Mouse (Mus musculus): ENCODE measurements around the gene Cd300c. TPM values are rescaled to one million over a fixed set of nuclear protein-coding genes. Genes with fewer than 3 reads are reported as not detected.

The Cd300c gene
- polyA plus RNA-seq (2017; shearing (Covaris generic)): not detected

DNA sequence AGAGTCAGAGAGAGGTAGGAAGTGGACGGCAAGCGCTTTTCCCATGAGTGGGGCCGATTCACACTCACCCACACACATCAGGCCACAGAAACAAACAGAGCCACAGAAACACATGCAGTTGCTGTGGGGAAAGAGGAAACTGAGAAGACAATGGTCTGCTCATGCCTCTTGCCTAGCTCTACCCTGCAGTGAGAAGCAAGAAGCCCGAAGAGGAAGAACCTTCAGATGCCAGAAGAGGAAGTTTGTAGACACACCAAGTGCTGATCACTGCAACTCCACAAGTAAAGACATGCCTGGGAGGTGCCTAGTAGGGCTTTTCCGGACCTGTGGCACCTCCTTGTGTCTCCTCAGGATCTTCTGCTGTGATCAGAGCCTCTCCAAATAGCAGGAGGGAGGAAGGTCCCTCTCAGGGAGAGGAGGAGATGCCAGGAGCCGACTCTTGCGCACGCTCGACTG is at the start of gene Cd300c:
Gene Cd300c, minus strand, starts transcription at position 406 of the 456 bp plus-strand sequence.

DNA sequence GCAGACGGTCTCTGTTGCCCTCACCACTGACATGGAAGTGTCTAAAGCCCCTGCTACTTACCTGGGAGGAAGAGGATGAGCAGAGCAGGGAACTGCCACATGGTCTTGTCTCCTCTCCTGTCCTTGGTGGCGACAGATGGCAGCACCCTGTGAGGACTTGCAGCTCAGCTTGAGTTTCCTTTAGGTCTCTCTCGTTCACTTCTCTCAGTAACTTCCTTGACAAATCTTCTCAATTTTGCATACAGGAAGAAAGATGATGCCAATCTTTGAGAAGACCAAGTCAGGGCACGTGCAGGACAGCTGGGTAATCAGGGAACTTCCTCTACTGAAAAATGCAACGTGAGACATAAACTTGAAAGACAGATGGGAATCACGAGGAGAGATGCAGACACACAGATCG is 47.1 kb upstream of the Cd300c start, which contains the start of gene Cd300ld2:
Gene Cd300ld2, minus strand, starts transcription at position 101 of the 400 bp plus-strand sequence.

DNA sequence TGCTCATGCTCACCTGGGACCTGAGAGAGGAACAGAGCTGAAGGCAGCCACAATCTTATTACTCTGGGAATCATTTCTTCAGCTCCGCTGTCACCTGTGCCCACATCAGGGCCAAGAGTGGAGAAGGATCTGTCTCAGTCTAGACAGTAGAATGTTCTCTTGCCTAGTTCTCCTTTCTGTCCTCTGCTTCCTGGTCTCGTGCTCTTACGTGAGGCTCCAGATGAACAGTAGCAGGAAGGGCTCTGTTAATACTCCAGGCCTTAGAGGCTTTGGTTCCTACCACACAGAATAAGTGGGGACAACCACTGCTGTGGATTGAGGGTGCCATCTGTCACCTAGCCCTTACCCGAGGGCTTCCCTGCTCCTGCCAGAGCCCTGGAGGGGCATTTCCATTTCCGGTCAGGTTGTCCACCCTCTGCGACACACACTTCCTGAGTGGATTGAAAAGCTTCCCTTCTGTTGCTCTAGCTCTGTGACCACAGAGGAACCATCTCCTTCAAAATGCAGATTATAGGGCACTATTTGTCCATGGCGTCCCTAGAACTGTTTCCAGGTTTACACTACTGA is 32.6 kb upstream of the Cd300c start, which contains the start of gene Cd300c2:
Gene Cd300c2, minus strand, starts transcription at position 407 of the 567 bp plus-strand sequence.

DNA sequence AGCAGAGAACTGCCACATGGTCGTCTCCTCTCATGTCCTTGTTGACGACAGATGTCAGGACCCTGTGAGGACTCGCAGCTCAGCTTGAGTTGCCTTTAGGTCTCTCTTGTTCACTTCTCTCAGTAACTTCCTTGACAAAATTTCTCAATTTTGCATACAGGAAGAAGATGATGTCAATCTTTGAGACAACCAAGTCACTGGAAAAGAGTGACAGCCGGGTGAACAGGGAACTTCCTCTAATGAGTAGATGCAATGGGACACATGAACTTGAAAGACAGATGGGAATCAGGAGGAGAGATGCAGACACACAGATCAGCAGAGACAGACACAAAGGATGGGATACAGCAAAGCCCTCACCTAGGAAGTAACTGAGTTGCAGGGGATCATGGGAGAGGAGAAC is 20.8 kb upstream of the Cd300c start, which contains the start of gene Cd300ld:
Gene Cd300ld, minus strand, starts transcription at position 130 of the 400 bp plus-strand sequence.

DNA sequence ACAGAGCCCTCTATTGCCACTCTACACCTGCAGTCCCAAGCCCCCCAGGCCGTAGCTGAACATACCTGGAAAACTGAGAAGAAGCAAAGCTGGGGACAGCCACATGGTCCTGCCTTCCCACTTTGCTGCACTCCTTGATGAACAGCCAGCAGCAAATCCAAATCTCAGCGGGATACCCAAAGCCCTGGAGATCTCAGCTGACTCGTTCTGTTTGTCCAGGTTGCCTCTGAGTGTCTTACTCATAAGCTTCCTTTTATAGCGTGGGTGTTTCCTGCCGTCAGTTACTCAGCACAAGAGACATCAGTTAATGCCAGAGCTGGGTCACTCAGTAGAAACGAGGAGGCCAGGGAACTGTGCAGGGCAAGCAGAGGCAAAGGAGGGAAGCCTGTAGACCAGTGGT is 34.8 kb downstream of the Cd300c start, which contains the start of gene Cd300lb:
Gene Cd300lb, minus strand, starts transcription at position 243 of the 400 bp plus-strand sequence.

Other genes with a start within 250 kb of the Cd300c start
- not detected for gene Dnaic2, start 241.7 kb downstream of the Cd300c start, polyA plus RNA-seq (2017; shearing (Covaris generic))
- 0.25 TPM for gene Kif19a, start 203.8 kb downstream of the Cd300c start, polyA plus RNA-seq (2017; shearing (Covaris generic))
- gene Btbd17, start 173.2 kb downstream of the Cd300c start, polyA plus RNA-seq (2017; shearing (Covaris generic)): not detected
- gene Gpr142, start 170.2 kb downstream of the Cd300c start, polyA plus RNA-seq (2017; shearing (Covaris generic)): not detected
- 0.21 TPM for gene Gprc5c, start 118.0 kb downstream of the Cd300c start, polyA plus RNA-seq (2017; shearing (Covaris generic))
- 0.41 TPM for gene Cd300a, start 79.1 kb downstream of the Cd300c start, polyA plus RNA-seq (2017; shearing (Covaris generic))
- not detected for gene Cd300lb, start 34.8 kb downstream of the Cd300c start, polyA plus RNA-seq (2017; shearing (Covaris generic))
- not detected for gene Cd300ld, start 20.8 kb upstream of the Cd300c start, polyA plus RNA-seq (2017; shearing (Covaris generic))
- 0.30 TPM for gene Cd300c2, start 32.7 kb upstream of the Cd300c start, polyA plus RNA-seq (2017; shearing (Covaris generic))
- gene Cd300ld2, start 47.0 kb upstream of the Cd300c start, polyA plus RNA-seq (2017; shearing (Covaris generic)): not detected
- not detected for gene Cd300ld4, start 57.9 kb upstream of the Cd300c start, polyA plus RNA-seq (2017; shearing (Covaris generic))
- gene Cd300ld5, start 68.6 kb upstream of the Cd300c start, polyA plus RNA-seq (2017; shearing (Covaris generic)): not detected
- not detected for gene Cd300ld3, start 79.3 kb upstream of the Cd300c start, polyA plus RNA-seq (2017; shearing (Covaris generic))
- gene Cd300e, start 93.0 kb upstream of the Cd300c start, polyA plus RNA-seq (2017; shearing (Covaris generic)): not detected
- 238 TPM for gene Rab37, start 122.3 kb upstream of the Cd300c start, polyA plus RNA-seq (2017; shearing (Covaris generic))
- gene Cd300lf, start 164.8 kb upstream of the Cd300c start, polyA plus RNA-seq (2017; shearing (Covaris generic)): 0.58 TPM
- 407 TPM for gene Slc9a3r1, start 194.2 kb upstream of the Cd300c start, polyA plus RNA-seq (2017; shearing (Covaris generic))
- gene Tmem104, start 218.3 kb upstream of the Cd300c start, polyA plus RNA-seq (2017; shearing (Covaris generic)): 16.5 TPM
- gene Nat9, start 218.7 kb upstream of the Cd300c start, polyA plus RNA-seq (2017; shearing (Covaris generic)): 14.4 TPM